Mouse (Mus musculus) urinary bladder, postnatal 14 days (tissue): ENCODE results near the gene Cd83.

Experiments used
- DNase-seq: peaks from one replicate; pipeline ENCODE4 v3.0.0; 2021; ENCODE audit warnings: low spot score

Gene Cd83

GRCm38 (mm10) chr13:43774605-43775426 is 9.8 kb upstream of the Cd83 start:
- DNase-seq = no peak

DNA sequence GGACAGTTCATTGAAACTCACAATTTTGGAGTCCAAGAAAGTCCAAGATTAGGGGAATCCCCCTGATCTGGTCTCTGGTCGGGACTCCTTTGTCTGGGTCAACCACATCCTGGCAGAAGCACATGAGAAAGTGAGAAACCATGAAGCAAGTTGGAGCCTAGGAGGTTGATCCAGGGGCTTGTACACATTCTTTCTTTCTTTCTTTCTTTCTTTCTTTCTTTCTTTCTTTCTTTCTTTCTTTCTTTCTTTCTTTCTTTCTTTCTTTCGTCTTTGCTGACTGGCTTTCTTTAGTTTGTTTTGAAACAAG is 9.2 kb upstream of the Cd83 start:
- DNase-seq = no peak

DNA sequence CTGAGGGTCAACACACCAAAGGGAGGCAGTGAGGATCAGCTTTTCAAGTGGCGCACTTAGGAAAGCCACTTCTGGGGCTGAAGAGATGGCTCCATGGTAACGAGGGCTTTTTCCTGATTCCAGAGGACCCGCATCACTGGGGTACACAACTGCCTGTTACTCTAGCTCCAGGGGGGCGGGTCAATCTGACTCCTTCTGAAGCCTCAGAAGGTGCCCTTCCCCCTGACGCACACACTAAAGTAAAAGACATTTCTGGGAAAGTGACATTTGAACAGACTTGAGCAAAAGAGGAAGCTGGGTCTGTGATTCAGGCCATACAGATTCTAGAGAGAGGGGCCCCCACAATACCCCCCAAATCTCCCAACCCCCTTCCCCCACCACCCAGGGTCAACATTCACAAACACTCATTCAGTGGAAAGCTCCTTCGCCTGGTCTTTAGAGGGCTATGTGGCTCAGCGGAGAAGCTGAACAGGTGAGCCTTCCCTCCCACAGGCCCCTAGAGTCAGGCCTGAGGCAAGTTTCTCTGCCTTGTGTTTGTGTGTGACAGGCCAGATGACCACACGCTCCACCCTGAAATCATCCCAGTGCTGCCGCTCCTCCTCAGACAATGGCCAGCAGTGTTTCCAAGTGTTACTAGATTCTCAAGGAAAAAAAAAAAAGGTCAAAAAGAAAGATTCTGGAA is 7.1 kb upstream of the Cd83 start:
- no peak for DNase-seq

DNA sequence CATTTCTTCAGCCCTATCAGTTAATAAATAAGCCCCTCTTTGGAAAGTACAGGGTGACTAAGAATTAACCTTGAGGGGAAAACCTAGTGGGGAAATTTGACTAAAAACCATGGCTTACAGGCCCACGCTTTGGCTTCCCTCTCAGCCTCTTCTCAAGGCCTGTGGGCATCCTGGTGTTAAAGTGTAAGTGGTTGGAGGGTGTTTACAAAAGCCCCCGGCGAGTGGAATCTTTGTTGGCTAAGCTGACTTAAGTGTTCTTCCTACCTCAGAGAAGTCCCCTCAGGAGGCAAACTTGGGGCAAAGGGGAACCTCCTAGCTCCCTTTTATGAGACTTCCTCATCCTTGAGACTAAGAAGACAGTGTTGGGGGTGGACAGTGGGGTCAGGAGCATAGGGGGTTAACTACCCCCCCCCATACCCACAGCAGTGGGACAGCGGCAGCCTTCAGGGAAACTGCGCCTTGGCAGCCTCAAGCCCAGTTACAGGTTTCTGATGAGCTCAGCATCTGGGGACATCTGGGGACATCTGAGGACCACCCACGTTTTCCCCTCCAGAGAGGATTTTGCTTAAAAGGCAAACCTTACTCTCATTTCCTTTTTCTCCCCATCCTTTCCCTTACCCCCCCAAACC is 6.4 kb upstream of the Cd83 start:
- no peak for DNase-seq

DNA sequence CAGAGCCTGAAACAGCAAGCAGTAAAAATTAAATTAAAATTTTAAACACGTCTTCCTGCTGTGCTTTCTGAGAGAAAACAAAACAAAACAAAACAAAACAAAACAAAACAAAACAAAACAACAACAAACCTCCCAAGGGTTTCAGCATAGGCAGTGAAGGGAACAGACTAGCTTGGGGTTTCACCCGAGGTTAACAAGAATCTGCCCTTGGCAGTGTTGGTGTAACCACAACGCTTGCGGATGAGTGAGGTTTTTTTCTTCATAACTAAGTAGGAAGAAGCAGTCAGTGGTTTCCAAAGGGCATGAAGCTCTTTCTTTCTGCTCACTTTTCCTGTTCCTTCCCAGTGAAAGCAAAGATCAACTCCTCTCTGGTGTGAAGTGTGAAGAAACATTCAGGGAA is 5.6 kb upstream of the Cd83 start:
- DNase-seq = no peak

DNA sequence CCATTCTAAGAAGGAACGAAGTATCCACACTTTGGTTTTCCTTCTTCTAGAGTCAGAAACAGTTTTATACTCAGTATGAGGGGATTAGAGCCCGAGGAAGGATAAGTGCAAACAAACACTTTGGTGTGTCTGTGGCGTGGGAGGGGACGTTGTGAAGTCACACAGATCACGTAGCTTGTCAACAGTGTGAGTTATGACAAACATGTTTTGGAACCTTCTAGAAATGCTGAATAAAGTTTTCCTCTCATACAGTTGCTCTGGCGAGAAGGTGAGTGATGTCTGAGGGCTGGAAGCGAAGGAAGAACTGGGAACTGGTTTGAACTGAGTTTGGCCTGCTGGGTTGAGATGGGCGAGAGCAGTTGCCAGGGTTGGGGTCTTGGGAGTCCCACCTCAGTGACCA is 4.5 kb upstream of the Cd83 start:
- no peak for DNase-seq

DNA sequence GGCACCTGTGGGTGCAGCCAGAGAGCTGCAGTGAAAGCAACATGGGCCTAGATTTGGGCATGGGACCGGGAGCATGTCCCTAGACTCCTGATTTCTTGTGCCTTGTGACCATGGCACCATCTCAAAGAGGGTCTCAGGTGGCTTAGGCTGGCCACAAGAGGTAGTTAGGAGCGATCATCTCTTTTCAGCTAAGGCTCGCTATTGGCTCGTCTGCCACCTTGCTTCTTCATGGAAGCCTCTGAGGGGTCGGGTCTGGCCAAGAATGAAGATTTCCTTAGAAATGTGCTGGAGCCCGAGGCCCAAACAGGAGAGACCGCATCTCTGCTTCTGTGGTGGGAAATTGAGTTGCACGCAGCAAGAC is 1.1 kb downstream of the Cd83 start:
- DNase-seq = no peak

- DNase-seq = no peak
These were observed 1.7 kb downstream of the Cd83 start for GRCm38 (mm10) chr13:43786171-43786795.

- DNase-seq = no peak
These were observed 2.7 kb downstream of the Cd83 start for GRCm38 (mm10) chr13:43787262-43787661.

- no peak for DNase-seq
These were observed 3.5 kb downstream of the Cd83 start for GRCm38 (mm10) chr13:43788071-43788470.

DNA sequence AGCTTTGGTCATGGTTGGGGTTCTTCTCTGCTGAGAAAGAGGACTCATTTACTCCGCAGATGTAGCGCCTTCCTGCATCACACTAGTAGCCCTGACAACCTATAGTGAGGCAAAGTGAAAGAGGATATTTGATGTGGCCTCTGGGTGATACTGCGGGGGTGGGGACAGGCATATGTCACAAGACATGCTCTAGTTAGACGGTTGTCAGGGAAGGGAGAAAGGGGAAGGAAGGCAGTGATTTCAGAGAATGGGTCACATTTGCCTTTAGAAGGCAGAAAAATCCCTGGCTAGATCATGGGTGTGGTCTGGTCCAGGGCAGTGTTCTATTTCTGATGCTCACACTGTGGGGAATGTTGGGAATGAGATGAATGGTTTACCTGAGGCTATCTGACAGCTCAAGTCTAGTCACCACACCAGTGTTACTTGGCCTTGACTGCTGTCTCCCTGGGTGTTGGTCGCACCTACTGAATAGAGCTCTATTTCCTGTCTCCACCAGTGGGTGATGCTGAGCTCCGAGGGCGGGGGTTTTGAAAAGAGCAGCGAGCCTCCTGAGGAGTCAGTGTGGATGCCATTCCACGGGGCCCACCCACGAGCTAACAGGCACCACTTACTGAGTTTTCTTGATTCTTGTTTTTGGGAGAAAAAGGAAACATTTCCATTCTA is 4.5 kb downstream of the Cd83 start:
- DNase-seq = no peak

- DNase-seq = no peak
These were observed 5.8 kb downstream of the Cd83 start for GRCm38 (mm10) chr13:43790229-43791001.

DNA sequence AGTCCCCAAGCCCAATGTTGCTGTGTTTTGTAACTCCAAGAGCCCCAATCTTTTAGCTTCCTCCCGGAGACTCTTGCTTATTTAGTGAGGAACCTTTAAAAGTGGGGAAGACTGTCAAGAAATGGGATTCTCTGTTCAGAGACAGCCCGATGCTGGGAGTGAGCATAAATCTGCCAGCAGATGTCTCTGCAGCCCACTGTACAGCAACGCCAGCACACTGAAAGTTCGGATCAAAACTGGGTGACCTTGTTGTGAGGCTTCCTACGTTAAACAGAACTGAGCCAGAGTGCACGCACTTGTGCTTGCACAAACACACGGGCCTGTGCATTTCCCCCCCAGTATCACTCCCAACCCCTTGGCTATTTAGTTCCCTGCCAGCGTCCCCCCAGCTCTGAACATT is 10.8 kb downstream of the Cd83 start:
- DNase-seq = peak; percentile 22

DNA sequence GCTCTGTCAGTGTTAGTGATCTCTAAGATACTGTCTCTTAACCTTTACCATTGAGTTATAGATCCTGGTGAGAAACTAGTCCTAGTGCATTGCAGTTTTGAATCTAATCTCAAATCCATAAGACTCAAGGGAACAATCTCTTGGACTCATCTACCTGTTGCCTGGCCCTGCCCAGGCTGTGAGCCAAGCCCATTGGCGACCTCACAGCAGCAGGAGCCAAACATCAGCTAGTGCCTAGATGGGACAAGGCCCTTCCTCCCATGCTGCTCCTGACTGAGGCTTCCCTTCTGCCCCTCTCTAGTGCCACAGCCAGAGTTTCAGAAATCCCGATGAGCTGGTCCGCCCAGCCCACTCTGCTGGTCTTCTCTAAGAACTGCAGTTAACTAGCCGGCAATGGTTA is 14.1 kb downstream of the Cd83 start:
- DNase-seq = no peak

- no peak for DNase-seq
These were observed 15.6 kb downstream of the Cd83 start for GRCm38 (mm10) chr13:43800136-43800535.

GRCm38 (mm10) chr13:43801961-43802360 is 17.4 kb downstream of the Cd83 start:
- no peak for DNase-seq

GRCm38 (mm10) chr13:43802361-43803137 is 18.0 kb downstream of the Cd83 start:
- no peak for DNase-seq

DNA sequence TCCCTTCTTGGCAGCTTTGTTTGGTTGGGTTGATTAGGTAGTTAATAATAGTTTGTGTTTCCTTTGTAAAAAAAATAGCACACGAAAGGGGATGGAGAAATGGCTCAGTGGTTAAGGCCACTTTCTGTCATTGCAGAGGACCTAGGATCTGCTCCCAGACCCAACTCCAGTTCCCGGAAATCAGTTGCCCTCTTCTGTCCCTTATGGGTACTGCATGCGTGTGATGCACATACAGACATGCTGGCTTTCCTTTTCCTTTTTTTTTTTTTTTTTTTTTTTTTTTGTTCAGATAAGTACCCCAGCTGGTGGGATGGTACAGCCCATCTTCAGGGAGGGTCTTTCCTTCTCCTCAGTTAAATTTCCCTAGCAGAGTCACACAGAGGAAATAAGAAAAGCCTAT is 20.1 kb downstream of the Cd83 start:
- DNase-seq = no peak

- DNase-seq = no peak
These were observed 20.7 kb downstream of the Cd83 start for GRCm38 (mm10) chr13:43805159-43805758.
